Mouse (Mus musculus): Measurements from ENCODE around the gene Amn. TPM values are rescaled to one million over a fixed set of nuclear protein-coding genes. Genes with fewer than 3 reads are reported as not detected.

Amn gene
- total RNA-seq, 1 experiment from 2014 or later = not detected

GRCm38 (mm10) chr12:111267673-111268325 is 3.1 kb upstream of the Amn start:
- DNase-seq = no peak

- no peak for DNase-seq
Observed at GRCm38 (mm10) chr12:111271406-111271805, 511 bp downstream of the Amn start.

GRCm38 (mm10) chr12:111271966-111272365 is 1.1 kb downstream of the Amn start:
- no peak for DNase-seq

- DNase-seq = peak; percentile 91
Observed at GRCm38 (mm10) chr12:111272420-111272819, 1.5 kb downstream of the Amn start.

DNA sequence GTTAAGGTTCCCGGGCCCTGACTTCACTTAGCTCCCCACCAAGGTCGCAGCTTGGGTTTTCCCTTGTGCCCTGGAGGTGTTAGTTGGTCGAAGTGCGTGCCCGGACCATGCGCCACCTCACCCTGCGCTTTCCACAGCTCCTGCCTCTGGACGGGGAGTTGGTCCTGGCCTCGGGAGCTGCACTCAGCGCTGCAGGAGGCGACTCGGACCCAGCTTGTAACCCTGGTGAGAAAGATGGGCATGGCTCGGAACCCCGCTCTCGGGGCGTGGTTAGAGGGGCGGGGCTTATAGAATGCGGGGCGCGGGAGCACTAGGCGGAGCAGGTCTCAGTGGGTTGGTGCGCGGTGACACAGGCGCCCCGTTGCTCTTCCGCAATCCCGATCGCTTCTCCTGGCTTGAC is 3.1 kb downstream of the Amn start:
- DNase-seq = no peak

GRCm38 (mm10) chr12:111274447-111275149 is 3.7 kb downstream of the Amn start:
- peak; percentile 27 for DNase-seq

GRCm38 (mm10) chr12:111275150-111275841 is 4.4 kb downstream of the Amn start:
- DNase-seq = peak; percentile 83

DNA sequence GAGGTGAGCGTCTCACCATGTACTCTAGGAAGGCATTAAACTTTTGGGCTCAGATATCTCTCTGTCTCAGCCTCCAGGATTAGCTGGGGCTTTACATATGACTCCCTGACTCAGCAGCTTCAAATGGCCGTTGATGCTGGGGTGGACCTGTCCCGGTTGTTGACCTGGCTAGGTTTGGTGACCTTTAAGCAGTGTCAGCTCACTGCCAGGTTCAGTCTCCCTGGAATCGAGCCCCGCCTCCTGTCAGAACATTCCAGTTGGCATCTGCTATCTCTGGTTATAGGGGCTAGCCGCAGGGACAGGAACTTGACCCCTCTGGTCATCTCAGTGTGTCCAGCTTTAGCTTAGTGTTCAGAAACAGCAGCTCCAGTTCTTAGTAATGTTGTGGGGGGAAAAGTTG is 5.5 kb downstream of the Amn start:
- DNase-seq = no peak

GRCm38 (mm10) chr12:111283573-111283972 is 12.7 kb downstream of the Amn start:
- DNase-seq = no peak

DNA sequence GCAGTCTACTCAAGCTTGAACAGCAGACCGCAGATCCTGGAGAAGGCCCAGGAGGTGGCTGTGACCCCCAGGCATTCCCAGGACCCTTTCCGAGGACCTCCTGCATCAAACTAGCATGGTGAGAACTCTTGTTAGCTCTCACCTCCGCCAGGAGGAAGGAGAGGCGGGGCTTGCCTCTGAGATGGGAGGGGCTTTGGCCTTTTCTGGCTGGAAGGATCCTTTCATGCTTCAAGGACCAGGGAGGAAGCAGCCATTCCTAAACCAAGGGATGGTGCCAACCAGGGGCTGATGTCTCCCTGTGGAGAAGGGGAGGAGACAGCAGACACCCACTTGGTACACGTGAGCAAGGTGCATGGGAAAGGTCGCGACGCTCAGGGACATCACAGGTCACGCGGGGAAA is 13.6 kb downstream of the Amn start:
- no peak for DNase-seq

GRCm38 (mm10) chr12:111293025-111293424 is 22.1 kb downstream of the Amn start:
- peak; percentile 29 for DNase-seq

DNA sequence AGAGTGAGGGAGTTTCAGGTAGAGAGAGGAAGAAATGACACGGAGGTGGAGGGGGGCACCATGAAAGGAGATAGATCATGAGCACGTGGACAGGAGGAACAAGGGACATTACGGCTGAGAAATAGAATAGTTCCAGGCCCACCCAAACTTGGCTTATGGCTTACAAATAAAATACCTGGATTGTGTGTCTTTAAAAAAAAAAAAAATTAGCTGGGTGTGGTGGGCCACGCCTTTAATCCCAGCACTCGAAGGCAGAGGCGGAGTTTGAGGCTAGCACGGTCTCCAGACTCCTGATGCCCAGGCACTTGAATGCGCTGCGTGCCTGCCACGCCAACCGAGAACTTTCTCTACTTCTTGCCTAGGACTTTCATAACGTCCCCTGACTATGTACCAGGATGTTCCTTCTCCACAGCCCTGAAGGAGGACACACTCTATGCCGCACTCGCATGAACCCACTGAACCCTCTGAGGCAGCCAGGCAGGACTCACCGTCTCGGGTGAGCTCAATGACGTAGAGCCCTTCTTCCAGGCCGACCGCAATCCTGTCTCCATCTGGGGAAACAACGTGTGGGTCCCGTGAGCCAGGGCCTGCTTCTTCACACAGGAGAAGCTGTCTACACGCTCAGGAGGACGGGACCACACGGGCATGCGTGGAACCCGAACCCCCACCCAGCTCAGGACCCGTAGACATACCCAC is 30.6 kb downstream of the Amn start:
- no peak for DNase-seq

GRCm38 (mm10) chr12:111302018-111302345 is 31.1 kb downstream of the Amn start:
- DNase-seq = no peak

DNA sequence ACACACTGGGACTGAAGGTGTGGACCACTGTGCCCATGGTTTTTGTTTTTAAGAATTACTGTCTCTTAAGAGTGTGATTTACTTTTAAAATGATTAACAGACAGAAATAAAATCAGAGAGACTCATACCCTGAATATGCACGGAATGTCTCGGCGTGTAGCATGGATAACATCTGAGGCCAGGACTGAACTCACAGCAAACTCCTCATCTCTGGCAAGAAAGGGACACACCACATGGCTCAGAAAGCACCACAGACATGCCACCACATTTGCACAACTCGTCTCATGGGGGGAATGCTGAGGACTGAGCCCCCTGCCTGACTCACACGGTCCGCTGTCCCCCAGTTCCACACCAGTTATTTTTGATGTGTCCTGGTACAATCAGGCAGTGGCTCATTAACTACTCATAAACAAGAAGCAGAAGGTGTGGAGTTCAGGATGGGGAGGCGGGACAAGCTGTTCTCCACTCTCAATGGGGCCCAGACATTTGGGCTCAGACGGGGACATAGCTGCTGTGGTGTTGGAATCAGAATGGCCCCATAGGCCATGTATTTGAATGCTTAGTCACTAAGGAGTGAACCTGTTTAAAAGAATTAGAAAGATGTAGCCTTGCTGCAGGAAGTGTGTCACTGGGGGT is 32.9 kb downstream of the Amn start:
- DNase-seq = no peak

DNA sequence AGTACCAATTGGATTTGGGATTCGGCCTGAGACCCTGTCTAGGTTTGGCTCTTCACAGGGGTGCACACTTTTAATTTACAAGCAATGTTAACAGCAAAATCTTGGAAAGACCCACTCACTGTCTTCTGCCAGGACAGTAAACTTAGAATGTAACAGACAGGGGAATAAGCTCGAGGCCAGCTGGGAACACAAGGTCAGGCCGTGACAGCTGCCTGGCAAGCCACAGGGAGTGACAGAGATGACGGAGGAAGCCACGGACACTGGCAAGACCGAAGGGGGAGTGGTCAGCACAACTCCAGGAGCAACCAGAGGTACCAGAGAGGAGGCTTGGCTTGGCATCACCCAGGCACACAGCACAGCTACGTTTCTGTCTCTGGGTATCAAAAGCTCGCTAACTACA is 35.9 kb downstream of the Amn start:
- DNase-seq = peak; percentile 88

- no peak for DNase-seq
Observed at GRCm38 (mm10) chr12:111309256-111309655, 38.4 kb downstream of the Amn start.

- no peak for DNase-seq
Observed at GRCm38 (mm10) chr12:111309931-111310330, 39.0 kb downstream of the Amn start.

DNA sequence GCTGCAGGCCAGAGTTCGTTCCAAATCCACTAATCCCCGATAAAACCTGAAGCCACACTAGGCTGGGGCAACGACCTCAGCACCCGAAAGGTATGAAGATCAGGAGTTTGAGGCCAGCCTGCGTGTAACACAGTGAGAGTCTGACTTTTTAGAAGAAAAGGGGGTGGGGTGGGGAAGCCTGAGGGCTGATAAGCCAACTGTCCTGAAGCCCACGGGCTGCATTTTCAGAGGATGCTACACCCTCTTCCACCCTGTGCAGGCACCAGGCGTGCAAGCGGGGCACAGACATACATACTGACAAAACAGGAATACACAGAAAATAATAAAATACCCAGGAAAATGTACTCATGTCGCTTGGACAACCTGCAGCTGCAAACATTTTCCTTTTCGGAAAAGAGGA is 40.9 kb downstream of the Amn start:
- DNase-seq = no peak

GRCm38 (mm10) chr12:111314273-111314672 is 43.4 kb downstream of the Amn start:
- DNase-seq = no peak

GRCm38 (mm10) chr12:111317694-111318093 is 46.8 kb downstream of the Amn start:
- no peak for DNase-seq

DNA sequence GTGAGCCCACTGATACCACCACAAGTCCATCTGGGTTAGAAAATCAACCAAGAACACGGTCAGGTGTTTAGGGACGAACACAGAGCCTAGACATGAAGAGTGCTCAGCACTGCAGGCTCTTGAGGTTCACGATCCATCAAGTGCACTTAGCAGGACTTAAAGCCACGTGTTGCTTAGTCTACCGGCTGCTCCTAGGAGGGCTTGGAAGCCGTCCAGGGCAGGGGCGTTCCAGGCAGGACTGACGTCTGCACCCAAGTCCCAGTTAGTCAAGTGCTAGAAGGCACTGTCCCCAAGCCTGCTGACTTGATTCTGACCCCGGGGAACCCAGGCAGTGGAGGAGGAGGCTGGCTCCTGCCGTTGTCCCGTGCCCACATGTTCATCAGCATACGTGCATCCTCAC is 49.7 kb downstream of the Amn start:
- DNase-seq = no peak

DNA sequence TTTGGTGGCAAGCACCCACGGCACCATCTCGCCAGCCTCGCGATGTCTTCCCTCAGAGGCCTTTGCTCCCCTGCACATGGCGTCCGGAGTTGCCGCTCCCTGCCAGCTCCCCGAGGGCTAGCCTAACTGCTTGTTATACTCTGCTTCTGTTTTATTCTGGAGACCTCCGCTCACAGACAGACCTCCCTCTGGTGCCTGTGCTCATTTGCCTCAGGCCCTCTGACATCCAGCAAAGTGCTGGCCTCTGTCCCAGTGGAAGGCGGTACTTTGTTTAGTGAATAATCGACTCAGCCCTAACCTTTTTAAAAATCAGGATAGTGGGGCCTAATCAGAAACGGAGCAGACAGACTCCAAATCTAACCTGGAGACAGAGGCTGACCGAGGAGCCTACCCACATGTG is 50.9 kb downstream of the Amn start:
- DNase-seq = no peak

DNA sequence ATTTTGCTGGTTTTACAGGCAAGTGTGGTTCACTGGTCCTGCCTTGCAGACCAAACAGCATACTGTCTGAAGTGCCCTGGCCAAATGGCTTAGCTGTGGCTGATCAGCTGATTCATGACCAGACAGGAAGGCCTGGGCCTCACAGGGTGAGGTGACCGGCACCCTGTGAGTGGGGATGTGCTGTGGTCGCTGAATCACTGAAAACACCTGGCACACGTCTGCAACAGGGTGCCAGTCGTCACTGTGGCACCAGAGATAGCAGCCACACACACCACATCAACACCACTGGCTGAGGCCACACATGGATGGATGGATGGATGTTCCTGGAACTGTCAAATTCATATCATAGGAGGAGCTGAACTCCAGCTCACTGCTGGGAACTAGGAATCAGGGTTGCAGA is 52.5 kb downstream of the Amn start:
- no peak for DNase-seq

Data from adrenal gland, postnatal 14 days (tissue).